Mouse (Mus musculus) T-helper 17 cell (primary cell): ENCODE measurements around the gene Efr3b.

Experiments
- in situ Hi-C, 2 experiments: fragments of 300-600 bp; cut with MboI, MseI; formaldehyde crosslinking; loops; 1 replicate in 1 of 2; 2 replicates in 1 of 2; pipeline ENCODE4 v1.15.1; 2025; ENCODE audit warnings: high pct_unique_total_duplicates in 2 of 2

The Efr3b gene

DNA sequence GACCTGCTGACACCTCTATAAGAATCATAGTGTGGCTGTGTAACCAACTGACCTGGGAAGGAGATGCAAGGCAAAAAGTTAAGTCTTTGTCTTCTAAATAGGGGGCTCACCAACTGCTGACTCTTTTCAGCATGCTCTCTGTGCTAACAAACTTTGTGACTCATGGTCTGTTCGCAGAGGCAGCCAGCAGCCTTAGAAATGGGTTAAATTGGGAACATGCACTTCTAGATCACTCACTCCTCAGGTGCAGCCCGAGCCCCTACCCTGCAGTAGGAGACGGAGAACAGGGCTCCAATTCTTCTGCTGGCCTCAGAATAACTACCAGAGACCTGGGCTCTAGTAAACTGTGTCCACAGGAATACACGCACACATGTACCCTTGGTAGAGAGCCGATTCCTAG, 1.2 kb downstream of the Efr3b start:
- in situ Hi-C loops: loop anchor here in 1 of 2 experiments (5.0 kb wide), 1 partner anchor 105 kb away; no protein-coding TSS in a partner anchor

DNA sequence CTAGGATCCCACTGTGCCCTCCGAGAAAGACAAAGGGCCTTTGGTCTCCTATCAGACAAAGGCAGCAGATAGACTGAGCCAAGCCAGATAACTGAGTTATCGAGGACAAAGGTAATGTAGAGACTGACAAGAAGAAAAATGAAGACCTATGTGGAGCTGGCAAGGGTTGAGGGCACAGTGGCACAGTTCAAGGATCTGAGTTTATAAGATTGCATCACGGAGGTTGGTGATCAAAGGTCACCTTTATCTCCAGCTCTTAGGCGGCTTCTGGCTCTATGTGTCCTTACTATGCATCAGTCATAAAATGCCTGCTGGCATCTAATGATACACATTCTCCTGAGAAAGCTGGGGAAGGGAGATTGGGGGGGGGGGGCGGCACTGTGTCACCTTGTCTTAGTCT, 2.6 kb downstream of the Efr3b start:
- in situ Hi-C loops: loop anchor here in 1 of 2 experiments (5.0 kb wide), 1 partner anchor 106 kb away; no protein-coding TSS in a partner anchor

DNA sequence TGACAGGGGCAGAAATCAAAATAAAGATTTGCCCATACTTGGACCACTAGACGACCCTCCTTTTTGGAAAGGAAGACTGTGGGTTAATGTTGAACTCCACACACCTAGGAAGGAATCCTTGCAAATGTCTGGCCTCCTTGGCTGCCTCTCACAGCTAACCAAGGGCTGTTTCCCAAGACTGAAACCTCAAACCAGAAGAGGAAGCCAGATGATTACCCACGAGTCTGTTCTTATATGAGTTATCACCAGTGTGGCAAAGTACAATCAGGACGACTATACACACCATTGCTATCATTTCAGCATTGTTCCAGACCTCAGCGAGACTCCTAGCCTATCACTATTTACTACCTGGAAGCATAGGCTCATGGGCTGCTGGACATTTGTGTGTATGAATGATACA, 9.7 kb downstream of the Efr3b start:
- in situ Hi-C loops: no loop called here

DNA sequence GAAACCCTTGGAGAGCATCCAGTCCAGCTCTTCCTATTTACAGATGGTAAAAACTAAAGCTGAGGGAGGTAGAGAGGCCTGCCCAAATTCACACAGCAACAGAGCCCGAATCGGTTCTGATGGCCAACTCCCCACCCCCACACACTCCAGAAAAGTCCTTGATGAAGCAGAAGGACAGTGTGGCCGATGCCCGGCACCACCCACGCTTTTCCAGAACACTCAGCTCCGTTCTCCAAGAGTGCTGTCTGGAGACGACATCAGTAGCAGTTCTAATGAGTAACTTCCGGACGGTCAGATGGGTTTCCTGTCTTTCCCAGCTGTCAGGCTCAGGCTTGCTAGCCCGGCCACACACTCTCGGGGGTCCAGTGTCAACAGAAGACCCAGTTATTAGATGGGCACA, 10.2 kb downstream of the Efr3b start:
- in situ Hi-C loops: no loop called here

DNA sequence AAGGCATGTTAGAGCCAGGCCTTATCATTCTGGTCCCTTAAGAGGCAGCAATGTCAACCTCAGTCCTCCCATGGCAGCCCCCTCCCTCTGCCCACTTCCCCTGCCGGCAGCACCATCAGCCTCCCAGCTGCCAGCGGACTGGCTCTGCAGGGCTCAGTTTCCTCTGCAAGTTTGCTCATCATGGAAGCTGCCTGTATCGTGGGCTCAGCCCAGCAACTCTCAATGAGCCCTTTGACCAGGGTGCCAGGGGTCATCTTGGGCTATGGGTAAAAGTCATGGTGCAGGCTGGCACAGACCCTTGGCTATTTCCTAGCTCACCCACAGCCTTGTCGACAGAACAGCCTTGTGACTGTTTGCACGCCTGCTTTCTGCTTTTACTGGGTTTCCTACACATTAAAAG, 14.4 kb downstream of the Efr3b start:
- in situ Hi-C loops: no loop called here

DNA sequence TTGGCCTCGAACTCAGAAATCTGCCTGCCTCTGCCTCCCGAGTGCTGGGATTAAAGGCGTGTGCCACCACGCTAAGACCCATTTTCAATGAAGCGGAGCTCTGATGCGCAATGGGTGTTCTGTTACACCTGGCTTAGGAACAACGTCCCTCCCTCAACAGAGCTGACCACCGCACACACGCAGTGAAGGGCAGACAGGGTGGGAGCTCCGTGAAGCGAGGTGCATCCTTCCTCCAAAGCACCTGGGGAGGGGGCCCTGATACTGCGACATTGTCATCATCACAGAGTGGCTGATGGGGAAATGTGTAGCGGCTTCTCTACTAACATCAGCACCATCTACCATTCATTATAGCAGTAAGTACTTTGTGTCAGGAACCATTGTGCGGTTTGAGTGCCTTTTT, 15.2 kb downstream of the Efr3b start:
- in situ Hi-C loops: no loop called here

DNA sequence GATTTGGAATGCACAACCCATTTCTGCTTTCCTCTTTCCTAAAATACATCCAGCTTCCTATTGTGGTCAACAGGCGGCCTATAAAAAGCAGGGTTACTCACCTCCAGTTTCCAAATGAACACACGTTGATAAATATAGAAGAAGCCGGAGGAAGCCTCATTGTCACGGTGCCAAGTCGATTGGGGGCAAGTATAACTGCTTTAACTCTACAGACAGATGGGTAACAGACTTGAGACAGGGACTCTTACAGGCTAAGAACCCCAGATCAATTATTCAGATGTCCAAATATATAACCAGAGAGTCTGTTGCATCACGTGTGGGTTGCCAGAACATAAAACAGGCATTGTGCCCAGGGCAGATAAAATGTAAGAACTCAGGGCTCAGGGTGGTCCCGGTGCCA, 15.9 kb downstream of the Efr3b start:
- in situ Hi-C loops: no loop called here

DNA sequence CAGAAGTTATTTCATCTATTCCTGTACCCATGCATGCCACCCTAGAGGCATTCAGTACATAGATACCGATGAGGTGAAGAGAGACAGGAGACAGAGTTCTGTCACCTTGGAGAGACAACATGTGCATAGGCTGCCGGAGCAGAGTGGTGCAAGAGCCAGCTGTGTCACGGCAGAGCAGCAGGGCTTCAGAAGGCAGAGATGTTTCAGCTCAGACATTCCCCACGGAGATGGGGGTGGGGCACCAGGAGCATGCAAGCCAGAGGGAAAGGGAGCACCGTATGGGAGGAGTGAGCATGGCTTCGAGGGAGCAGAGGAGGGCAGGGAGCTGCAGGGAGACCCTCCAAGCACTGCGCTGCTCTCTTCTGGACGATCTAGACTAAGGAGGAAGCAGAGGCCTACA, 18.2 kb downstream of the Efr3b start:
- in situ Hi-C loops: no loop called here

DNA sequence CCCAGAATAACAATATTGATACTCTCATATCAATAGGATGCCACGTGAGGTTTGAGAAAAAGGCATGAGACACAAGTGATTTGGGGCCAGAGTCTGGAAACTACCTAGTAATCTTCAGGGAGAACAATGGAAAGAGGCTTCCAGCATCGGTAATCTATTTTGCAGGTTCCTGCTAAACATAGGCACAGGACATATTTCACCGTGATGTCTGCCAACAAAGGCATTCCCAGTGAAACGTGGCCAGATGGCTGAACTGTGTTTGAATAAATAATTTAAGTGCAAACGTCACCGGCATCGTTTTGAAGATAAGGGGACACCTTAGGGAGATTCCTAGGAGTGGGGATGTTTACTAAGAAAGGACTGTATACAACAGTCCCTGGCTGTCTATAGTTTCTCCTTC, 22.4 kb downstream of the Efr3b start:
- in situ Hi-C loops: no loop called here

DNA sequence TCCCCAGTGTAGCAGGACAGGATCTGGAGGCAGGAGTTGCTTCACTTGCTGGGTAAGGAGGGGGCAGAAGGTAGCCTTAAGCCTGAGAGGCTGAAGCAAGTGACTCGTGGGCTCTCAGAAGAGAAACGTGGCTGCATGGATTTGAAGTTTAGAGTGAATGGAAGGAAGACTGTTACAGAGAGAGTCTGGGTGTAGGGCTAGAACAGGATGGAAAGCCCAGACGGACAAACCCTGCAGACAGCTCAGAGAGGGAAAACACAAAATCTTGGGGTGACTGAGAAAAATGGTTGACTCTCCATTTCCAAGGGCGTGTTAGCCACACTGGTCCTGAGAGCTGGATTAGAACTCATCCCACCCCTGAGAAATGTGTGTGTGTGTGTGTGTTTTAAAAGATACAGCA, 23.0 kb downstream of the Efr3b start:
- in situ Hi-C loops: no loop called here

DNA sequence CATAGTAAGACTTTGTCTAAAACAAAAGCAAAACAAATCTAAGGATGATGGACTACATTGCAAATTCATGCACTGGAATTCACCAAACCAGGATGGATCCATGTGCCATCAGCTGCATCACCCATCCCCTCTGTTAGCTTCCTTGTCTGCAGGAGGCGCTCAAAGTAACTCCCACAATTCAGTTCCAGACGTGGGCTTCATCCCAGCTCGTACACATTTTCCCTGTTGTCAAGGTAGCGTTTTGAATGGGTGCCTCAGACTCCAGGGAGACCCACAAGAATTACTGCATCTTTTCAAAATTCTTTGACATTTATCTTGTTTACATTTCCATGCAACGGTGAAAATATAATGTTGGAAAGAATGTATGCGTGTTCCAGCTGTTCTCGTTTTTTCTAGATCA, 23.5 kb downstream of the Efr3b start:
- in situ Hi-C loops: no loop called here

DNA sequence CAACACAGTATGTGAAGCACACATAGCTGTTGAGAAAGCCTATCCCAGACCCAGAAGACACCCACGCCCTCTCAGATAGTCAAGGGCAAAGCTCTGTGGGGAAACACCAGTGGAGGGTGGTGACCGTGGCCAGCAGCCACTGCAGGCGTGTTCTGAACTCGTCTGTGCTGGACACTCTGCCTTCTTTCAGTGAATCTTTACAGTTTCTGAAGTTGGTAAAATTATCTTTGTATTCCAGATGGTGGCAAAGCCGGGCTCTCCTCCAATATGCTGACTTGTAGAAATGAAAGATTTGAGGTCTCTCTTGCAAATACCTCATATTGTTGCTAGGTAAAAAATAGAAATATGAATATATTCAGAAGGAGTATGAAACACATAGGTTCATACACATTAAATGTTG, 27.0 kb downstream of the Efr3b start:
- in situ Hi-C loops: no loop called here

DNA sequence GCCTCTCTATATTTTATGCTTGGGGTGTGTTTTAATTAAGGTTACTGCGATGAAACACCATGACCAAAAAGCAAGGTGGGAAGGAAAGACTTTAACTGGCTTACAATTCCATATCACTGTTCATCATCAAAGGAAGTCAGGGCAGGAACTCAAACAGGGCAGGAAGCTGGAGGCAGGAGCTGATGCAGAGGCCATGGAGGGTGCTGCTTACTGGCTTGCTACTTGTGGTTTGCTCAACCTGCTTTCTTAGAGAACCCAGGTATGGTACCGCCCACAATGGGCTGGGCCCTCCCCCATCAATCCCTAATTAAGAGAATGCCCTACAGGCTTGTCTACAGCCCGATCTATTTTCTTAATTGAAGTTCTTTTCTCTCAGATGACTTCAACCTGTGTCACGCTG, 27.4 kb downstream of the Efr3b start:
- in situ Hi-C loops: no loop called here

DNA sequence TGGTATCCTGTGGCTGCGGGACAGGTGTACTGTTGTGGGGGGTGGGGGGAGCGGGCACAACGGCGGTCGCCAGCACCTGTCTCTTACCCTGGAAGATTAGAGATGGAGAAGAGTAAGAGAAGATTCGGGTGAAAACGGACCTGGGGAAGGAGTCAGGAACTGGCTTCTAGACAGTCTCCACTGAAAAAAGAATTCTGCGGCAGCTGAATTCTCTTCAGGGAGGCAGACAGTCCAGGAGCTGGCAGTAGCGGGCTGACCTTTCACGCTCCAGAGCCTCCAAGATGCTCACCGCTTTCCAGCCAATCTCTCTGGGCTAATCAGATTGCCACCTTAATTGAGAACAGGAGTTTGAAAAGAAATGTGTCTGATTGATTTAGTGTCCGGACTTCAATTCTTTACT, 30.0 kb downstream of the Efr3b start:
- in situ Hi-C loops: no loop called here

DNA sequence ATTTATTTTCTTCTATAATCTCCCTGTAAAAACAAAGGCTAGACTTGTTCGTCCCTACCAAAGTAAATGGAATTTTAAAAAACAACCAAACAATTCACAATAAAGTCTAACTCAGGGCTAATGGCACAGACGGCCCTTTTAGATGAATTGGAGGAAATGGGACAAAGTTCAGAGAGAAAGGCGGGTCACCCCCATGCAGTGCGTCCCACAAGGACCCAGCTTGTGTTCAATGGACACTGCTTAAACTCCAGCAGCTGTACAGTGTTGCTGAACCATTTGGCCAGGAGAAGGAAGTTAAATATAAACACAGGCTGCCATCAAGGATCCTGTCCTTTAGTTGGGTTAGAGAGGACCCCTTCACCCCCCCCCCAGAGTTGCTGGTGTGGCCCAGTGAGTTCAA, 30.9 kb downstream of the Efr3b start:
- in situ Hi-C loops: no loop called here

DNA sequence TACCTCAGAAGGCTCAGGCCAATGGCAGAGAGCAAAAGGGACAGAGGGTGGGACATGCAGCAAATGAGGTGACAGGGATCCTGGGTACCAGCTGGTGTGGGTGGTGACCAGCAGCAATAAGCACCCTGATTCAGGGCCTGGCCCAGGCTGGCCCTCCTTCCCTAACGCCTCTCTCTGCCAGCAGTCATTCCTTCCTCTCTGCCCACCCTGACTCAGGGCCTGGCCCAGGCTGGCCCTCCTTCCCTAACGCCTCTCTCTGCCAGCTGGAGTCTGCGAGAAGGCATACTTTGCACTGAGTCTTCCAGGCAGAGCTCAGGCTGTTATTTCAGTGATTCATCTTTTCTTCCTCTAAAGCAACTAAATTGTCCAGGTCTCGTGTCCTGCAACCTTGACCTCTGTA, 31.5 kb downstream of the Efr3b start:
- in situ Hi-C loops: no loop called here

DNA sequence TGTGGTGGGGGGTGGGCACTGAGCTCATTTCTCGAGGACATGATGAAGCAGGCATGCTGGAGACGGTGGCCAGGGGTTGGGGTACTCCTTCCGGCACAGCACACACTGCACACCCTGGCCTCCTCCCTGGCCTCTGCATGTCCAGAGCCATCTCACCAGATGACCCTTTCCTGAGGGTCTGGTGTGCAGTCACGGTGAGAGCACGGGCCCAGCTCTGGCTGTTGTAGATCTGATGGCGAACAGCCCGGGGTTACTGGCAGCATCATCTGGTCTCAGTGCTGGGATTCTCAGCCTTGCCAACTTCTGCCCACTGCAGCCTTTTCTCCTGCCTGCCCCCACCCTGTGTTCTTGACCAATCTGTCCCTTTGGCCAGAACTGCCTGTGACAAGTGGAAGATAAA, 32.6 kb downstream of the Efr3b start:
- in situ Hi-C loops: no loop called here

DNA sequence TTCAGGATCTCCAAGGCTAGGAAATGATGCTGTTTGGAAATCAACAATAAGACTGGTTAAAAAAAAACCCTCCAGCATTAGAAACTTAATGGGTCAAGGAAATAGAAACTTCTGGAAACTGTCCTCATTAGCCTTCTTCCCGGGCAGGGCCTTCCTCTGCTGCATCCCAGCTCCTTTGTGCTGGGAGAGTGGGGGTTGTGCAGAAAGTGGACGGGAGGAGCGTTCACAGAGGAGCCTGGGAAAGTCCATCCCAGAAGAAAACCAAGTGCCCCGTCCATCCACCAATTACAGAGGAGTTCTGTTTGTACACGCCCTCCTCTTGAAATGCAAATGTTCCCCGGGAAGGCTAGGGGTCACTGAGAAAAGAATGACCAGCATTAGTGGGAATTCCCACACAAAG, 34.1 kb downstream of the Efr3b start:
- in situ Hi-C loops: no loop called here

DNA sequence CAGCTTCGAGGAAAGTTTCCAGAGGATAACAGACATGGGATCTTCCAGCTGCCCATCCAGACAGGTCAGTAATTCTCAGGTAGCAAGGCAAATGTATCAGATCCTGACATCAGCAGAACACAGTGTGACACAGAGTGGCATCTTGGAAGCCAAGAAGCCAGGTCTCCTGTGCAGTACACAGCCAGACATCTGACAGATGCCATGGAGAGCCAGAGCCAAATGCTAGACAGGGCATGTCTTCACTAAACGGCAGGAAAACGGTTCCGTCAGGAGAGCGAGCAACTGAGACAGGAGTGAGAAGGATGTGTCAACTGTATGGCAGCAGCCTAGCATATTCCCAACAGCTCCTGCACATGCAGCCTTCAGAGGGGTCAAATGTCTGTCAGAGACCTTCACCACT, 38.3 kb downstream of the Efr3b start:
- in situ Hi-C loops: no loop called here

DNA sequence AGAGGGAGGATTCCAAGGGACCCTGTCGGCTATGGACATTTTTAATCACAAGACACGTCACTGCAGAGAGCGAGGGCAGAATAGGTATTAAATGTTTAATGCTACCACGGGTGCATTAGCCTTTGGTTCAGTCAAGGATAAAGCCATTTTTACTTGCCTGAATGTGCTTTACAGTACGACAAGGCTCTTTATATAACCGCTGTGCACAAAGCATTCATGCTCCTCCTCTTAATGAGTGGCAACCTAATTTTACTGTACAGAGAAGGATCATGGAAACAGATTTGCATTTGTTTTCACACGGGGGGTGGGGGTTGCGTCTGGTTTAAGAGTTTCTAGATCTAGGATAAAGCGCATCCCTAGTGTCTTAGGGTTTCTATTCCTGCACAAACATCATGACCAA, 42.0 kb downstream of the Efr3b start:
- in situ Hi-C loops: no loop called here

DNA sequence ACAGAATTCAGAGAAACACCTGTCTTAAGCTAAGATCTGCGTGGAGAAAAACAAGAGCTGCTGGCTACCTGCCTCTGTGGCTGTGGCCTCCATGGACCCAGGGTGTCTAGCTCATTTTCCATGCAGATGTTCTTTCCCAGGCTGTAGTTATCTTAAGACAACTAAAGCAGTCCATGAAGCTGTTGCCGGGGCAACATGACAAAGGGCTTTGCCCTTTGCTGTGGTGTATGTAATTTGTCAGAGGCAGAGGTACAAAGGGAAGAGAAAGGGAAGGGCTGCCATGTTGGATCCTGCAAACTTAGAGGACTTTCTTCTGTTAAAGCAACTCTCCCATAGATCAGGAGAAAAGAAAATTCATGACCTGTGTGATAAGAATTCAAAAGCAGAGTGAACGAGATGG, 47.7 kb downstream of the Efr3b start:
- in situ Hi-C loops: no loop called here

DNA sequence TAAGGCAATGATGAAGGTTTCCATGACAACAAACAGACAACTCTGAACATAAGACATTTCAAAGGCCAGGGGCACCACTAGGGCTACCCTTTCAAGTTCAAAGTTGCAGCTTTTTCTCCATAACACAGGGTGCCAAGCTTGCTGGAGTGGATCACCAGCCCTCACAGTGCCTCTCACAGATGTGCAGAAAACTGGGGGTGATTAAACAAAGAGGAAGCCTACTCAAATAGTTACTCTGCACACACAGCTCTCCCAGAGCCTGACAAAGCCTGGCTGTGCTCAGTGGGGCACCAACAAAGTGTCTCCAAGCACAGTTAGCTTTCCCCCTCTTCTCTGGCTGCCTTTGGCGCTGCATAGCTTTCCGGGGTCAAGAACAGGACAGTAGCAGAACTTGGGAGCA, 48.8 kb downstream of the Efr3b start:
- in situ Hi-C loops: no loop called here

DNA sequence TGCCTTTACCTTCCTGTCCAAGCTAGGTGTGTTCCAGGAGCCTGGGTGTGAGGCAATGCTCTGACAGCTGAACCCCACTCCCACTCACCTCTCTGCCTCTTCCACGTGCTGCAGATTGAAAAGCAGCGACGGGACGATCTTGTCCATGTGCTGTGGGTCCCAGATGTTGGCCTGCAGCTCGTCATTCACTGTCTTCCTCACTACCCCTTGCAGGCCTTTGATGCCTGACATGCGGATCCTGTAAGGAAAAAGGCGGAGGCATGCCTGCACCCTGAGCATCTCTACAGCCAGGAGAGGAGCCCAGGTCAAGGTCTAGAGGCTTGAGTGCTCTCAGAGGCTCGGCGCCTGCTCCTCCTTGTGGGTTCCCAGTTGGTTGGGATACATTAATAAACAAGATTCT, 54.3 kb downstream of the Efr3b start:
- in situ Hi-C loops: loop anchor here (5.0 kb wide), 2 partner anchors 93 to 98 kb away; partner anchors contain the start of gene Dnajc27 (in 1 of the 2)

DNA sequence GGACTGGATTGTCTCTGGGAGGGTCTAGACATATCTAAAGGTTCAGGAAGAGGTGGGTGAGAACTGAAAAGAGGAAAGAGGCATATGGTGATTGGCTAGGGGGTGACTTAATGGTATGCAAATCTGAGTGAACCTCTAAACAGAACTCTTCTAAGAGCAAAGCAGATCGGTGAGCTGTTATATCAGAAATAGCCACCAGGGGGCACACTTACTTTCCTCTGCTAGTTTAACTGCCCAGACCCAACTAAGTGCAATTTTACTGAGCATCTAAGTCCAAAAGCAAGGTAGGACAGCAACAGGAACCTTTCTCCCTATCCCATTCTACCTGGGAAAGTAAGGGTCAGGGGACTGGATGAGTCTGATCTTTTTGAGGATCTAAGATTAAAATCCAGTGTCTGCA, 55.0 kb downstream of the Efr3b start:
- in situ Hi-C loops: loop anchor here (5.0 kb wide), 2 partner anchors 94 to 99 kb away; partner anchors contain the start of gene Dnajc27 (in 1 of the 2)
